Mouse (Mus musculus): ENCODE results near the gene Veph1.

Gene Veph1

GRCm38 (mm10) chr3:66101074-66101473 is 195.6 kb downstream of the Veph1 start:
- DNase-seq: no peak

GRCm38 (mm10) chr3:66091746-66092145 is 204.9 kb downstream of the Veph1 start:
- DNase-seq: no peak

- DNase-seq: no peak
These were observed 209.0 kb downstream of the Veph1 start for GRCm38 (mm10) chr3:66087608-66088007.

GRCm38 (mm10) chr3:66083856-66084255 is 212.8 kb downstream of the Veph1 start:
- no peak for DNase-seq

- no peak for DNase-seq
These were observed 213.2 kb downstream of the Veph1 start for GRCm38 (mm10) chr3:66083407-66083806.

- no peak for DNase-seq
These were observed 213.7 kb downstream of the Veph1 start for GRCm38 (mm10) chr3:66082975-66083374.

GRCm38 (mm10) chr3:66081363-66081736 is 215.3 kb downstream of the Veph1 start:
- DNase-seq: no peak

GRCm38 (mm10) chr3:66080631-66081362 is 215.8 kb downstream of the Veph1 start:
- DNase-seq: no peak

GRCm38 (mm10) chr3:66079886-66080285 is 216.8 kb downstream of the Veph1 start:
- no peak for DNase-seq

- DNase-seq: no peak
These were observed 217.6 kb downstream of the Veph1 start for GRCm38 (mm10) chr3:66078898-66079537.

- no peak for DNase-seq
These were observed 218.5 kb downstream of the Veph1 start for GRCm38 (mm10) chr3:66078026-66078721.

- no peak for DNase-seq
These were observed 226.4 kb downstream of the Veph1 start for GRCm38 (mm10) chr3:66070274-66070673.

GRCm38 (mm10) chr3:66063881-66064280 is 232.8 kb downstream of the Veph1 start:
- no peak for DNase-seq

GRCm38 (mm10) chr3:66056912-66057311 is 239.7 kb downstream of the Veph1 start:
- no peak for DNase-seq

GRCm38 (mm10) chr3:66055652-66056051 is 241.0 kb downstream of the Veph1 start:
- no peak for DNase-seq

- no peak for DNase-seq
These were observed 246.3 kb downstream of the Veph1 start for GRCm38 (mm10) chr3:66050092-66050886.

- DNase-seq: no peak
These were observed 255.7 kb downstream of the Veph1 start for GRCm38 (mm10) chr3:66040857-66041494.

- DNase-seq: no peak
These were observed 261.4 kb downstream of the Veph1 start for GRCm38 (mm10) chr3:66035226-66035625.

- DNase-seq: no peak
These were observed 263.3 kb downstream of the Veph1 start for GRCm38 (mm10) chr3:66033346-66033745.

GRCm38 (mm10) chr3:66025454-66025853 is 271.2 kb downstream of the Veph1 start:
- DNase-seq: no peak

GRCm38 (mm10) chr3:66024220-66024792 is 272.3 kb downstream of the Veph1 start:
- no peak for DNase-seq

- DNase-seq: no peak
These were observed 277.5 kb downstream of the Veph1 start for GRCm38 (mm10) chr3:66019171-66019570.

Data from cerebellum, adult 8-10 months (tissue).